Mouse (Mus musculus) lung, embryonic 15.5 days (tissue): ENCODE results near the gene Mtm1. TPM values are rescaled to one million over a fixed set of nuclear protein-coding genes. Genes with fewer than 3 reads are reported as not detected.

Experiments
- ATAC-seq: fragments of 200-750 bp; cut with Nextera tagmentation; 2 replicates; pipeline ENCODE4 v1.8.0; 2017; ENCODE audit warnings: moderate number of reproducible peaks, borderline replicate concordance; ENCODE audit not compliant: low FRiP score, low TSS enrichment; ENCODE audit errors: extremely low read depth
- H3K27ac ChIP-seq: fragments of 300-500 bp; sonication (generic); 2 replicates; pipeline ENCODE4 v1.5.1; 2015; ENCODE audit warnings: moderate library complexity, mild to moderate bottlenecking, inconsistent platforms
- H3K27me3 ChIP-seq: fragments of 300-500 bp; sonication (generic); 2 replicates; pipeline ENCODE4 v1.6.1; 2015; ENCODE audit warnings: inconsistent platforms
- H3K36me3 ChIP-seq: fragments of 300-500 bp; sonication (generic); 2 replicates; pipeline ENCODE4 v1.6.1; 2015; ENCODE audit warnings: inconsistent platforms
- H3K4me1 ChIP-seq: fragments of 300-500 bp; sonication (generic); 2 replicates; pipeline ENCODE4 v1.6.1; 2015; ENCODE audit warnings: inconsistent platforms
- H3K4me2 ChIP-seq: fragments of 300-500 bp; sonication (generic); 2 replicates; pipeline ENCODE4 v1.6.1; 2015; ENCODE audit warnings: inconsistent platforms, mild to moderate bottlenecking, moderate library complexity
- H3K4me3 ChIP-seq: fragments of 300-500 bp; sonication (generic); 2 replicates; pipeline ENCODE4 v1.5.1; 2015; ENCODE audit warnings: mild to moderate bottlenecking, inconsistent platforms
- H3K9ac ChIP-seq: fragments of 300-500 bp; sonication (generic); 2 replicates; pipeline ENCODE4 v1.6.1; 2015; ENCODE audit warnings: inconsistent platforms
- H3K9me3 ChIP-seq: fragments of 300-500 bp; sonication (generic); 2 replicates; pipeline ENCODE4 v1.6.1; 2016; ENCODE audit warnings: inconsistent platforms
- WGBS: fragments of 180-500 bp; shearing (Covaris S2); methylation state at CpG from one replicate; pipeline ENCODE4 v1.1.7; 2015; 5-methylcytosine and 5-hydroxymethylcytosine counted together
- polyA plus RNA-seq: library from polyadenylated mRNA; unstranded; fragments of >200 nt; fragmentation: Nextera tagmentation; extraction: Ambion mirVana; gene quantifications from 2 replicates; pipeline ENCODE4 v1.2.1, GENCODE M21; 2015

Gene Mtm1
- polyA plus RNA-seq, 1 experiment from 2014 or later = 6.4 TPM

DNA sequence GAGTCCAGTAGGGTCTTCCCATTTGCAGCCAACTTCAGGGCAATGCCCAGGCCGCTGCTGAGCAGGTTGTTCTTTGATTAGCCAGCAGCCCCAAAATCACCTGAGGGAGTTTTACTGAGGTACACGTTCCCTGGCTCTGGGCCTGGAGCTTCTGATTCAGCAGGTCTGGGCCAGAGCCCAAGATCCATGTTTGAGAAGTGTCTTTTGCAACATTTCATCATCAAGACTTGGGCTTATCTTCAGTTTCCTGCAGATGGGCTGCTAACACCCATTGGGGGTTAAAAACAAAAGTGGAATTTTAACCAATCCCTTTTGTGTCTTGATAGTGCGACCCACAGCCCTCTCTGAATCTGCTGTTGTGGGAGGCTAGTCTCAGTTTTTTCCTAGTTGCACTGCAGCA, 10.3 kb downstream of the Mtm1 start:
- H3K4me1 ChIP-seq = no peaks in the 10 kb centered on the region
- no peak for ATAC-seq
- H3K27me3 ChIP-seq = no peaks in the 10 kb centered on the region
- no peak overlapping the region for H3K9ac ChIP-seq
- H3K4me3 ChIP-seq = no peak overlapping the region
- H3K9me3 ChIP-seq = no peaks in the 10 kb centered on the region
- WGBS = 57% methylated on average over 3 of the region's 3 CpGs
- no peaks in the 10 kb centered on the region for H3K36me3 ChIP-seq
- no peak overlapping the region for H3K4me2 ChIP-seq
- H3K27ac ChIP-seq = no peak overlapping the region

DNA sequence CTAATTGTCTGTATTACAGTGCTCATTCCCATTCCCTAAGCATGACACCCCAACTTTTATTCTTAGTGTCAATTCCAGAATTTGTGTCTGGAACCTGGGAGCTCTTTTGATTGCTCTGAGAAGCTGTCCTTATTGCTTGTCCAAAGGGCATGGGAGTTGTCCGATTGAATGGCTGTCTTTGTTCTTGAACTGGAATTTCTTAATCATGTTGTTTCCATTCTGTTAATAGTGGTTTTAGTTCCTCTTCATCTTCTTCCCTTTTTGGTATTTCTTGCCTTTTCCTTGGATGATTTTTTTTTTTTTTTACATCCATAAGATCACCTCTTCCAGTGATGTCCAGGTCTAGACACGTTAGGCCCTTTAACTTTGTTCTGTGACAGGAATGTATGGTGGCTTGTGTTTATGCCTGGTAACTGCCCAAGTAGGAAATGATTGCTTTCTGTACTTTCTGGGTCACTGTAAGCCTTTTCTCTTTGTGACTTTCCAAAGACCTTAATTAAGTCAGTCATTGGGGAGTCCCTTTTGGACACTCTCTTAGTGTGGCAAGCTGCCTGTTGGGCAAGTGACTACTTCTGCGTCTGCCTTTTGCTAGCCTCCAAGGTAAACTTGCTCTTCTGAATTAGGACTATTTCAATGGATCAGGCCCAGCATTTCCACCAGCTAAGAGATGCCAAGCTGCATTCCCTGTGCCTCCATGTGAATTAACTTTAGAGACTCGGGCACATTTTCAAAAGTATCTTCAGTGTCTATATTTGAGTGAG, 12.3 kb downstream of the Mtm1 start:
- Histone ChIP-seq H3K9me3 (no peaks in the 10 kb centered on the region), H3K4me3 (no peak overlapping the region), H3K4me2 (no peak overlapping the region), H3K4me1 (no peaks in the 10 kb centered on the region), H3K9ac (no peak overlapping the region), H3K27ac (no peak overlapping the region), H3K27me3 (no peaks in the 10 kb centered on the region), H3K36me3 (no peaks in the 10 kb centered on the region)
- WGBS = 81% methylated on average over 4 of the region's 4 CpGs
- no peak for ATAC-seq

DNA sequence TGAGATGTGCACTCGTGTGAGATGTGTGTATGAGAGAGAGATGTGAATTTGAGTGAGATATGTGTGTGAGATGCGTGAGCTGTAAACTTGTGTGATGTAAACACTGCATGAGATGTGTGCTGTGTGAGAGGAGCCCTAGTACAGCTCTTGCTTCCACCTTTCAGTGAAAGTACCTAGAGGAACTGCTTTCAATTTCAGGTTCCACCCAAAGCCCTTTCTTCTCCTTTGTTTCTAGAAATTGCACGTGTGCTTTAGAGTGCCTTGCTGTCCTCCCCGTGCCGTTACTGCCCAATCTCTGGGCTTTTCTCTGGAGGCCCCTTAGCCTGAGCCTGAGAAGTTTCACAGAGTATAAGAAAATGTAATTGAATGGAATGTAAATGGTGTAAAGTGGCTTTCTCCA, 16.3 kb downstream of the Mtm1 start:
- Histone ChIP-seq H3K36me3 (no peaks in the 10 kb centered on the region), H3K4me1 (no peaks in the 10 kb centered on the region), H3K4me3 (no peak overlapping the region), H3K27me3 (no peaks in the 10 kb centered on the region), H3K4me2 (no peak overlapping the region), H3K9me3 (no peaks in the 10 kb centered on the region), H3K27ac (no peak overlapping the region), H3K9ac (no peak overlapping the region)
- ATAC-seq = no peak
- 72% methylated on average over 5 of the region's 5 CpGs for WGBS

DNA sequence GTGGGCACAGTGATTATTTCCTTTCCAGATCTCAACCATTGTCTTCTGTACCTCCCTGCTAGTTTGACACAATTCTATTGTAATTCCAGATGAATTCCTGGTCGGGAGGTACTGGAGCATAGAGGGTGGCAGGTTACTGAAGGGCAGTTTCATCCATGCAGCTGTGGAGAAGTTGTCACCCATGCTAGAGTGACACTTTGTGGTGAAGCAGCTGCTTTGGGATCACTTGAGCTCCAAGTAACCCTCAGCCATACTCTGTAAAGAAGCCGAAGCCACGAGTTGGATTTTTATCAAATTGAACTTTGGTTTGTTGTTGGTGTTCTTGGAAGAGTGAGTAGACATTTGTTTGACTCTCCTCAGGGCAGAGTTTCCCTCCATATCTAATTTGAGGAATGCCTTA, 17.6 kb downstream of the Mtm1 start:
- H3K4me2 ChIP-seq = no peak overlapping the region
- no peak overlapping the region for H3K27ac ChIP-seq
- no peak for ATAC-seq
- 66% methylated on average over 3 of the region's 3 CpGs for WGBS
- no peaks in the 10 kb centered on the region for H3K27me3 ChIP-seq
- H3K9me3 ChIP-seq = no peaks in the 10 kb centered on the region
- no peaks in the 10 kb centered on the region for H3K4me1 ChIP-seq
- no peaks in the 10 kb centered on the region for H3K36me3 ChIP-seq
- no peak overlapping the region for H3K9ac ChIP-seq
- no peak overlapping the region for H3K4me3 ChIP-seq

DNA sequence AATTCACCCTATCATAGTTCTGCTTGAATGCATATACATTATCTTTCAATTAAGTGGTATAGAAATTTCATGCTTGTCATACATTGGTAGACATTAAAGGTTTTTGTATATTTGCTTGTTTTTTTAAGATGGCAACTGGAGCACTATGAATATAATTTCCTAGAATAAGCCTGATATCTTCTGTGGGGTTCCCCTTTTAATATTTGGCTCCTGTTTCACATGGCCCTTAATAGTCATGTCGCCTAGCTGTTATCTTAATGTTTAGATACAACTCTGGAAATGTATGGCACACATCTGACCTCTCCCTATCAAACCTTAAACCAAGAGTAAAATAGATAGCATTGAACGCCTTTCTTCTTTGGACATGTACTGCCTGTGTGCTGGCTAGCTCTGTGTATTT, 20.3 kb downstream of the Mtm1 start:
- H3K4me2 ChIP-seq = no peak overlapping the region
- H3K27ac ChIP-seq = no peak overlapping the region
- ATAC-seq = no peak
- H3K4me3 ChIP-seq = no peak overlapping the region
- H3K4me1 ChIP-seq = no peaks in the 10 kb centered on the region
- H3K9ac ChIP-seq = no peak overlapping the region
- H3K36me3 ChIP-seq = no peaks in the 10 kb centered on the region
- H3K9me3 ChIP-seq = no peaks in the 10 kb centered on the region
- no peaks in the 10 kb centered on the region for H3K27me3 ChIP-seq
- WGBS = 43% methylated on average over 2 of the region's 2 CpGs

DNA sequence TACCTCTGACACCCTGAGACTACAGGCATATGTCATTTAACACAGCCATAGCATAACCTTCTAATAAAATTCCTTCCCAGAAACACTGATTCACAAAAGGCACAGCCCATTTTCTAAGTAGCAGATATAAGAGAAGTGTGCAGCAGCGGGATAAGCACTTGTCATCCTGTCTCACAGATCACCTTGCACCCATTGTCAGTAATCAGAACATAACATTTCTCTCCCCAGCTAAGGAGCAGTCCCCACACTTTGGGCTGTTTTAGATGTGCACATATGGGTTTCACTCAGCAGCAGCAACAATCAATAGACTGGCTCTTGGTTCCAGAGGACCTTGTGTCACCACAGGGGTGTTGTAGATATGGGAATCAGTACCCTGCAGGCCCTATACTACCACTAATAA, 45.9 kb downstream of the Mtm1 start:
- 61% methylated on average over 1 of the region's 1 CpGs for WGBS
- H3K36me3 ChIP-seq = no peaks in the 10 kb centered on the region
- H3K9ac ChIP-seq = no peak overlapping the region
- H3K9me3 ChIP-seq = no peaks in the 10 kb centered on the region
- no peaks in the 10 kb centered on the region for H3K4me1 ChIP-seq
- H3K27me3 ChIP-seq = no peaks in the 10 kb centered on the region
- no peak overlapping the region for H3K4me3 ChIP-seq
- H3K27ac ChIP-seq = no peak overlapping the region
- ATAC-seq = no peak
- H3K4me2 ChIP-seq = no peak overlapping the region

DNA sequence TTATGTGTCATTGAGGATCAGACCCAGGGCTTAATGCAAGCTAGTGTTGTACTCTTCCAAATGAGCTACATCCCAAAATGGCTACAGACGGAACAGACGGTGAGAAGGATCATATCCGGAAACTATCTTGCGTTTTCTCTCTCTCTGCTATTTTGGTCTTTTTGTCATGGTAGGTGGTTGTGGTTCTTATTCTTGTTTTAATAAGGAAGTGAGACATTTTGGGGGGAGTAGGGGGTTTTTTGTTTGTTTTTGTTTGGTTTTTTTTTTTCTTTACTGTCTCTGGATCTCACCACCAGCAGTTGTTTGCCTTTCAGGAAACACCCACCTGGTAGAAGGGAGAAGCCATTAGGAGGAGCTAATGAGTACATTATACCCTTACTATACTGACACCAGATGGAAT, 50.3 kb downstream of the Mtm1 start:
- 94% methylated on average over 4 of the region's 4 CpGs for WGBS
- H3K36me3 ChIP-seq = no peaks in the 10 kb centered on the region
- H3K27ac ChIP-seq = no peak overlapping the region
- H3K4me2 ChIP-seq = no peak overlapping the region
- no peak overlapping the region for H3K4me3 ChIP-seq
- no peaks in the 10 kb centered on the region for H3K27me3 ChIP-seq
- no peak overlapping the region for H3K9ac ChIP-seq
- no peak for ATAC-seq
- no peaks in the 10 kb centered on the region for H3K4me1 ChIP-seq
- H3K9me3 ChIP-seq = no peaks in the 10 kb centered on the region

DNA sequence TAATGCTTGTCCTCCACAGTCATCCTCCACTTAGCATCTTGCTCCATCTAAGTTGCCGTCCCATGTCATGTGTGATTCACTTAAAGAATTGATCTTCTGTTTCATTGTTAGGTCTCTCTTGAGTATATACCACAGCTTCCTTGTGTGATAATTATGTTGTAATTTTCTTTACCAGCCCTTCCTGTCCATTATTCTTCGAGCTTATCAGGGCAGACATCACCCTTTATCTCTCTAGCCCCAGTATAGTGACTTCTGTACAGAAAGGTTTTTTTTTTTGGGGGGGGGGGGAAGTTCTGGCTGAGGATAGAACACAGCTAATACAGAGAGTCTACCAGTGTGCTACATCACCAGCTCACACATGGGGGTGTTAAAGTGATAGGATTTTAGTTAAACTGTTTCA, 53.7 kb downstream of the Mtm1 start:
- Histone ChIP-seq H3K9me3 (no peaks in the 10 kb centered on the region), H3K4me3 (no peak overlapping the region), H3K9ac (no peak overlapping the region), H3K36me3 (no peaks in the 10 kb centered on the region), H3K27me3 (no peaks in the 10 kb centered on the region), H3K4me2 (no peak overlapping the region), H3K27ac (no peak overlapping the region), H3K4me1 (no peaks in the 10 kb centered on the region)
- WGBS = 63% methylated on average over 2 of the region's 2 CpGs
- no peak for ATAC-seq

DNA sequence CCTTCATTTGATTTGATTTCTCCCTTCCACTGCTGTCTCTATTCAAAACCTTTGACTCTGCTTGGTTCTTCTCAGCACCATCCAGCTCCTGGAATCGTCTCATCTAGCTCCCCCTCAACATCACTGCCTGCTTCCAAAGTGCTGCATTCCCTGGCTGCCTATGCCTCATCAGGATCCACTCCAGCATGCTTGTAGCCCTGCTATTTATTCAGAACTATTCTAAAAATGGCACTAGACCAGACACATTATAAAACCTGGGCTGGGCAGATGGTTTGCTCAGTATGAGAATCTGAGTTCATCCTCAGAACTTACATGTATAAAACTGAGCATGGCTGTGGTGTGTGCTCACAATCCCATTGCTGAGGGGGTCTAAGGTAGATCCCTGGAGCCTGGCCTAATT, 58.4 kb downstream of the Mtm1 start:
- no peaks in the 10 kb centered on the region for H3K27me3 ChIP-seq
- H3K9ac ChIP-seq = no peak overlapping the region
- no peaks in the 10 kb centered on the region for H3K36me3 ChIP-seq
- H3K4me2 ChIP-seq = no peak overlapping the region
- H3K27ac ChIP-seq = no peak overlapping the region
- H3K4me3 ChIP-seq = no peak overlapping the region
- no peaks in the 10 kb centered on the region for H3K9me3 ChIP-seq
- H3K4me1 ChIP-seq = no peaks in the 10 kb centered on the region
- ATAC-seq = no peak
- WGBS = 63% methylated on average over 1 of the region's 1 CpGs

DNA sequence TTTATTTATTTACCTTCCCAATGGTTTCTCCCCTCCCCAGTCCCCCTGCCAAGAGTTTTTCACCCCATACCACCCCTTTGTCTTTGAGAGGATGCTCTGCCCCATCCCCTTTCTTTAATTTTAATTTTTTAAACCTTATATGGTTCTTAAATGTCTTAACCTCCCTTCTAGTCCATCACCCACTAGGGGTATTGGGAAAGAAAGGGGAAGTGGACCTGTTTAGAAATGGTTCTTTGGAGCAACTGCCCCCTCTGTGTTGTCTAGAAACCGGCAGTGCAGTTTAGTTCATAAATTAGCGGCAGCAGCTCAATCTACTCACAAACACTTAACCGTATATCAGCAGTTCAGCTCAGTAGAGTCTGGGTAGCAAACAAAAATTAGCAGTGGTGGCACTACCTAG, 63.6 kb downstream of the Mtm1 start:
- 88% methylated on average over 3 of the region's 3 CpGs for WGBS
- Histone ChIP-seq H3K9me3 (no peaks in the 10 kb centered on the region), H3K27me3 (no peaks in the 10 kb centered on the region), H3K4me3 (no peak overlapping the region), H3K36me3 (no peaks in the 10 kb centered on the region), H3K4me1 (no peaks in the 10 kb centered on the region), H3K27ac (no peak overlapping the region), H3K4me2 (no peak overlapping the region), H3K9ac (no peak overlapping the region)
- ATAC-seq = no peak

DNA sequence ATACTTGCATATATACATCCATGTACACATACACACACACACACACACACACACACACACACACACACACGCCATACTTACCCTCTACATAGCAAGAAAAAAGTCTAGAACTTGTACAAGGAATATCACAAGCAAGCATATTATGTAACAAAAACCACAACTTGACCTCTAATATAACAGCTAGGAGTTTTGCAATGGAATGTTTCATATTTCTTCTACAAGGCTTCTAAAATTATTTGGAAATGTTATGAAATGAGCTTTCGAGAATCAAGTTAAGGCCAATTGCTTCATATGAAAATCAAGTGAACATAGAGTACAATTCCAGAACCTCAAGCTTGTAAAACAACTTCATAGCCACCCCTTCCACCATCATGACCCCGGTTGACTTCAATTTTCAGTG, 74.9 kb downstream of the Mtm1 start:
- Histone ChIP-seq H3K4me3 (no peak overlapping the region), H3K4me2 (no peak overlapping the region), H3K9ac (no peak overlapping the region), H3K9me3 (no peaks in the 10 kb centered on the region), H3K4me1 (no peaks in the 10 kb centered on the region), H3K36me3 (no peaks in the 10 kb centered on the region), H3K27ac (no peak overlapping the region), H3K27me3 (no peaks in the 10 kb centered on the region)
- no peak for ATAC-seq
- 82% methylated on average over 3 of the region's 3 CpGs for WGBS

DNA sequence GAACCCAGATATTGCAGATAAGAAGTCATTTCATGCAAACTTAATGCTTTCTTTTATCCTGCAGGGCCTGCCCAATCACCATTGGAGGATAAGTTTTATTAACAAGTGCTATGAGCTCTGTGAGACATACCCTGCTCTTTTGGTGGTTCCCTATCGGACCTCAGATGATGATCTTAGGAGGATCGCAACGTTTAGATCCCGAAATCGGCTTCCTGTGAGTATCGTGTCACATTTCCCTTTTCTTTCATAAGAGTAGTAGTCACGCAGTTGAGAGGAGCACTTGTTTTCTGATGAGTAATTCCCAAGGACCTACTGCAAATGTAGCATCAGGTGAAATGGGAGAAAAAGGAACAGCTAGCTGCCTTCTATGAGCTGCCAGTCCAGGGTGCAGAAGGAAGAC, 76.5 kb downstream of the Mtm1 start:
- Histone ChIP-seq H3K9ac (no peak overlapping the region), H3K4me1 (no peaks in the 10 kb centered on the region), H3K27me3 (no peaks in the 10 kb centered on the region), H3K36me3 (no peaks in the 10 kb centered on the region), H3K4me2 (no peak overlapping the region), H3K27ac (no peak overlapping the region), H3K4me3 (no peak overlapping the region), H3K9me3 (no peaks in the 10 kb centered on the region)
- 87% methylated on average over 7 of the region's 7 CpGs for WGBS
- no peak for ATAC-seq

DNA sequence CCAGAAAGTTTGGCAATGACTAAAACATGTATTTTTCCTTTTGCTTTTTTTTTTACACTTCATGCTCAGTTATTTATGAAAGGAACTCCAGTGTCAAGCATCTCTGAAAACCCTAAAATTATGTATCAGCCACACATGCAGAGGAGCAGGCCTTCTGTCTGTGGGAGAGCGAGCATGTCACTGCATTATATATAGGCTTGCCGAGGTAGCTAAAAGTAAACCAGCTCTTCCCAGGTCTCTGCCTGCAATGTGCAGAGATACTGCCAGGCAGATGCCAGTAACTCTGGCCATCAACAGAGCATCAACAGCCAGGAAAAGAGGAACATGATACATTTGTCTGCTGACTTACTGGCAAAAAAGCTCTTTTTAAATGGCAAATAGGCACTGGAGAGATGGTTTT, 83.6 kb downstream of the Mtm1 start:
- Histone ChIP-seq H3K4me1 (no peaks in the 10 kb centered on the region), H3K36me3 (no peaks in the 10 kb centered on the region)
- 88% methylated on average over 2 of the region's 2 CpGs for WGBS

More for the DNA sequence above, 83.6 kb downstream of the Mtm1 start:
- no peak overlapping the region for H3K27ac ChIP-seq
- H3K9me3 ChIP-seq = no peaks in the 10 kb centered on the region
- H3K4me3 ChIP-seq = no peak overlapping the region
- no peaks in the 10 kb centered on the region for H3K27me3 ChIP-seq
- ATAC-seq = no peak
- no peak overlapping the region for H3K9ac ChIP-seq
- H3K4me2 ChIP-seq = no peak overlapping the region
